Mouse (Mus musculus) left cerebral cortex, adult 8-10 months (tissue): ENCODE measurements around the gene Gjd3. TPM values are rescaled to one million over a fixed set of nuclear protein-coding genes. Genes with fewer than 3 reads are reported as not detected.
A peak's percentile ranks its signal among the peaks of the same experiment; 100 is the strongest.

Experiments used
- DNase-seq, 2 experiments: peaks; one replicate each; pipeline ENCODE4 v3.0.0; 2022; ENCODE audit warnings: low spot score in 2 of 2
- total RNA-seq, 4 experiments: library from RNA; stranded (reverse); gene quantifications; 2 replicates each; pipeline ENCODE4 v1.2.4; 2022

Gjd3 gene
- total RNA-seq, 4 experiments from 2014 or later, result 1.2 to 1.8 (median 1.4) TPM

DNA sequence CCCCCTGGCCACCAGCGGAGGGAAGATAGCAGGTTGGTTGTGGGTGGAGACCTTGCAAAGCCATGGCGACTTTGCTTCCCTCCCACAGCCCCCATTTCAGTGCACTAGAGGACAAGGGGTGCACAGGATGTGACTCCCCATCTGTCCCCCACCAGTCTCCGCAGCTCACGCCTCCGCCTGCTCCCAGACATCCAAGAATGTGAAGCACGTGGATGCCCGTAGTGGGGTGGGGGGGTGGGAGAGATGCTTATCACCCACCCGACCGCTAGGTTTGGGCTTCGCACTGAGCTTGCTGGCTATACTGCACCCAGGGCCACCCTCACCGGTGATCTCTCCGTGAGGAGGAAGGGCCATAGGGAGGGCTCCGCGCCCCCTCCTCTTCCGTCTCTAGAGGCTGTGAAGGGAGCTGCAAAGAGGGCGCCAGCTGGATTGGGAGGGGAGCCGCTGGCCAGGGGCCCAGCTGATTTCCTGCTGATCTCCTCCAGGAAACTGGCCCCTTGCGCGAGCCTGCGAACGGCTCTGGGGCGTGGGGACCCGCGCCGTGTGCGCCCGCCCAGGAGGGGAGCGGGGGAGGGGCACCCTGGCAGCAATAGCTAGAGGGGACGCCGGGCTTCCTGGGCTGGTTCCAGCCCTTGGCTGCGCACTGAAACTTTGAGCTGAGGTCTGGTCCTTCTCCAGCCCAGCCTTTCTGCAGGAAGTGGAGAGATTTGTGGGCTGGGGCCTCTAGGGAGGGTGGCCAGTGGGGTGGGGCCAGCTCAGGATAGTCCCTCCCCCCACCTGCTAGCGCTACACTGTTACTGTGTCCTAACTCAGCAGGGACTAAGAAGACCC is 19.4 kb downstream of the Gjd3 start:
- no peak for DNase-seq

DNA sequence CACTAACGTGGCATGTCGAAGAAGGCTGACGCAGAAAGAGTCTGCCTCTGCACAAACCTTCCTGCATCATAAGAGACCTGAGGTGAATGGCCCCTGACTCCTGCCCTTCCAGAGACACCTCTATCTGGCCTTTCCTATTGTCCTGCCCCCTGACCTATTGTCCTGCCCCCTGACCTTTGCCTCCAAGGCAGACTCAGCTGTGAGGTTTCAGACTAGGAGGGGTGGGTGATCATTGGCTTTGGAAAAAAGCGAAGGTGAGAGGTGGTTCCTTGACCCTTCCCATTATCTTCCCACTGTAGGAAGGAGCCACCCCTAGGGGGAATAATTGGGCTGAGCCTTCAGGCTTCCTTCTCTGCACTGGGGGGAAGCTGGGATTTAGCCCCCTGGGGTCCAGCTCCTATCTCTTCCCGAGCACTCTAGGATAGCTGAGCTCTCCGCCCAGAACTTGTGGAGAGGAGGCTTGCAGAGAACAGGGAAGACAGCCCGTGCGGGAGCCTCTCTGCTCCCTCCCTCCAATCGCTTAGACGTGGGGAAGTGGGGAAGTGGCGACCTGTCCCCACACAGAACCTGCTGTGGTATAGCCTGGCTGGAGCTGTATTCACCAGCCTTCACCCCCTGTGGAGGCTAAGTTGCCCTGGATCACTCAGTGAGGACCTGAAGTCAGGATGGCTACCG is 20.3 kb downstream of the Gjd3 start:
- DNase-seq, result no peak

DNA sequence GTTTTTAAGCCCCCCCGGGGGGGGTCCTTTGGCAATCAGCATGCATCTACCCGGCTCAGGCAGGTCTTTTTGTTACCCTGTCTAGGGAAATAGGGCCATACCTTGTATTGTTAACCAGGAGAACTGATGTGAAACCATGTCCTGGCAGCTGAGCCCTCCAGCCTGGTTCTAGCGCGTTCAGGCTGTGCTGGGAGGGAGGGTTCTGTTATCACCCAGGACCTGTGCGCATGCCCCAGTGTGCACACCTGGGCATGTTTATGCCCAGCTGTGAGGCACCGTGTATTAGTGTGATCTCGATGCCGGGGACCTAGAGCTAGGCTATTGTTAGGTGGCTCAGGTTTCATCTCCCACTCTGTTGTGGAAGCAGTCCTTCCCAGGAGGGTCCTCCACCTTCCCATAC is 21.1 kb downstream of the Gjd3 start:
- no peak for DNase-seq

DNA sequence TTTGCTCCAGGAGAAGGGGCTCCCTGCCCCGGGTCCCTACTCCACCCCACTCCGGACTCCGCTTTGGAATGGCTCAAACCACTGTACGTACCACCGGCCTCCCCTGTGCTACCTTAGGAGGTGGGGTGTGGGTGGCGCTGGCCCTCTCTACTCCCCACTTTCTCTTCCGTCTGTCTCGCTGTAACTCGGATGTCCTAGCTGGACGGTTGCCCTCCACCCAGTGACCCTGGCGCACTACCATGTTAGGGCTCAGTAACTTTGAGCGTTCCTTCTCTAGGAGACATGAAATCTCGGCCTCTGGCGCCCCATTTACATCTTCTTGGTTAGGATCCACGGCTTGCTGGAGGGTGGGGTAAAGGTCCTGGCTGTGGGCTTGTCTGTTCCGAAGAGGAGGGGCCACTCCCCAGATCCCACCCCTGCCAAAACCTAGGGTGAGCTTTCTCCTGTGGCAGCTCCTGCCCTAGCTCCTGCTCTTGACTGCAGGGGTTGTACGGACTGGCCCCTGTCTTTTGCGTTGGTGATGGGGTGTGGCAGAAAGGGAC is 21.7 kb downstream of the Gjd3 start:
- DNase-seq, result no peak

DNA sequence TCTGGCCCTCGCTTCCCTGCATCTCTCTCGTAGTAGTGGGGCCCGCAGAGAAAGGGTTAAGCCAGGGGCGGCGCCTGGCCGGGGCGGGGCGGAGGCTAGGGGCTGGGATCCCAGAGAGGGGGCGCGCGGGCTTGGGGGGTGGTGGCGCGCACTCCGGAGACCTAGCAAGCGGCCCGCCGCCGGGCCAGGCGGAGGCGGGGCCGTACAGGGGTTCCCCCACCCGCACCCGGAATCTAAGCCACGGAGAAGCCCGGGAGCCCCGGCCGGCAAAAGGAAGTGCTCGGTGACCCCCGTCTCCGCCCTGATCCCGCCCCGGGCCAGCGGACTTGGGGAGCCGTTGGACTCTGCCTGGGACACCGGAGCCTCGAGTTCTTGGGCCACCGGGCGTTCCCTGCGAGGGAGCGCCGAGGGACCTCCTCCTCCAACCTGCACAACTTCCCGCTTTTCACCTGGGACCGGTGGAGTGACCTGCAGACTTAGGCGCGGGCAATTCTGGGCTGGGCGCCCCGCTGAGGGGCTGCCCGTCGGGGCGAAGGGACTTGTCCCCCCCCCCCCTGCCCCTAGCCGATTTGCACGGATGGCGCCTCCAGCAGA is 22.4 kb downstream of the Gjd3 start:
- no peak for DNase-seq

DNA sequence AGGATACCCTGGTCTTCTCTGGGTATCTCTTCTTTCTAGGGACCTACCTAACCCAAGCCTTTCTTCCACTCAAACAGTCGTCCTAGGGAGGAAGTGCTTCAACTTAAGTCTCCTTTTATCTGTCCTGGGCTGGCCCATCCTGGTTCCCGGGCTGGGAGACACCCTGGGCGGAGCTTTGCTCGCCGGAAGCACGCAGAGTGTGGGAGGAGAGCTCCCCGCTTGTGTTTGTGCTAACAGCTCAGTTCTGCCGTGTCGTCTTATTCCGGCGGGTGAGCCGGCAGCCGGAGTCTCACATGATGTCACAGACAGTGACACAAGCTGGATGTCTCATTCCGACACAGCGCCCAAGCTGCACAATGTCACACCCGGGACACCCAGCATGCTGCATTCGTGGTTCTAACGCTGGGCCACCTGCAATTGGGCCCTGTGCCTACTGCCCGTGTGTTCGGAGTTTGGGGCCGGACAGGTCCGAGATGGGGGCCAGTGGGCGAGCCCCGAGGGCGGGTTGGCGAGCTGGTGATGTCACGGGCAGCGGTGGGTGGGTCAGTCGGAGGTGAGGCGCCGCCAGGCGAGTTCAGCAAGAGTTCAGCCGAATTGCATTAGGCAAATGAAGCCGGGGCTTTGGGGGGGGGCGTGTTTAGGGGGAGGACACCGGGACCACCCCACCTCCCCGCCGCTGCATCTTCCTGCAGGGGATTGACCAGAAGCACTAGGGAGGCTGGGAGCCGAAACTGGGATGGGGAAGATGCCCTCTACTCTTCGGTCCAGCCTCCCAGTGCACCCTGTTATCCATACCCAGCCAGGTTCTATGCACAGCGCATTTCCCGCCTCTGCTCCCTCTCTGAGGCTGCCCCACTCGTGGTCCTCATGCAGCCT is 23.1 kb downstream of the Gjd3 start:
- no peak for DNase-seq

DNA sequence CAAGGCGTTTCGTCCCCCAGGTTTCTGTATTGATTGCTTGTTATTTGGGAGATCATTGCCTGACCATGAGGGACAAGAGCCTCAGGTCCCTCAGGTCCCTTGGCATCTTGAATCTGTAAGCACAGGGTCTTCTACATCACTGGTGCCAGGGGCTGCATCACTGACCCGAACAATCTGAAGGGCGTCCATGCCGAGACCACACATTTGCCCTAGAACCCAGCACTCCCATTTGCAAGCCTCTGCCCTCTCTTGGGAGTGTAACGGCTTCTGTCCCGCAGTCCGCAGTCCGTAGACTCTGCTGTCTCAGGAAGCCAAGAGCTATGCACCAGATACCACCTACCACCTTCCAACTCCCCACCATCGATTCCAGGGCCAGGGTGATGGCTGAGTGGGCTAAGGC is 26.5 kb downstream of the Gjd3 start:
- DNase-seq, result no peak

DNA sequence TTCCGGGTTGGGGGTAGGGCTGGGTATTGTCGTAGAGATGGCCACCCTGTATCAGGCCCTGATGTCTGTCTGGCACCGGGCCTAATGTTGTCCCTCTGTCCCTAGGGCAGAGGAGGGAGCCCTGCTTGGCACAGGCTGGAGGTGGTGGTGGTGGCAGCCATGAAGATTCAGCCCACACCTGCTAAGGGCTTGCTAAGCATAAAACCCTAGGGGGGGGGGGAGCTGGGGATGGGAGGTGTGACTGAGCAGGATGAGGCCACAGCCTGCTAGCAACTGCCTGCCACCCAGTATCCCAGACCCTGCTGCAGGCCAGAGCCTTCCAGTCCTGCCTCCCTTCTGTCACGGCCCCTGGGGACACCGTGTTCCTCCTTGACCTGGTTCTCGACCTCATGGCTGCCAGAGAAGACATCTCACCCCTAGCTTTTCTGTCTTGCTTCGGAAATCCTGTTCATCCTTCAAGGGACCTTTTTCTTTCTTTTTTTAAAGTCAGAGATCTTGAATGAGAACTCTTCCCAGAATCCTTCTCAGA is 27.0 kb downstream of the Gjd3 start:
- no peak for DNase-seq

DNA sequence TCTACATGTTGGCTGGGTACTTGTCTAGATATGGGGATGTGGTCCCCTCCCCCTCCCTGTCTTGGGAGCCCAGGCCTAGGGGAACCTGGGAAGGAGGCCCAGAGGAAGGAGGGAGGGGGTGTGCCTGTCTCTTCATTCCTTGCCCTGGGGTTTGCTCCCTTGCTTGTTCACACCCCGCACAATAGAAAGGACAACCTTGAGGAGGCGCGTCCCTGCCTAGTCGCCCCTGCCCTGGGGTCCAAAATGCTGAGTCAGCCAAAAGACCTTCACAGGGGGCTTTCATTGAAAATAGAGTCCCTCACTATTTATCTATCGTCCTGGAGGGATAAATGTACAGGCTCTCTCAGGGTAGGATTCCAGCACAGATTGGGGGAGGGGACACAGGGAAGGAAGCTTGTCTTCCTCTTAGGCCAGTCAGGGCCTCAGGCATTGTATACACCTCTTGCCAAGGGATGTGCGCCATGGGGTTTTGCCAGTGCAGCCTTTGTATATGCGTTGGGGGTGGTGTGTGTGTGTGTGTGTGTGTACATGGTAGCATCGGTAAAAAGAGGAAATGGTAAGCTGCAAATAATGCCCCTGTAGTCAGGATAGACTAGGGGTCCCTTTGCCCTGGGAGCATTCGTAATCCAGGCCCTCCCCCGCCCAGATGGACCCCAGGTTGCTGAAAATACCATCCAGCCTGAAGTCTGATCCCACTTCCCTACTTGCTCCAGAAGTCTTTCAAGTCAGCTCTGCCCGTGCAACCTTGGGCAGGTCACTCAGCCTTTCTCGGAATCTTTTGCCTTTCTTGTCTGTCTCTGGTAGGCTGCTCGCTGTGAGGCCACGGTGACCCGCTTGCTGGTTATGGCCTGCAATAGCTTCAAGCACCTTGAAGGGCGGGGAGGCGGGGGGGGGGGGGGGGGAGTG is 27.8 kb downstream of the Gjd3 start:
- DNase-seq, result peak in 1 of 2 experiments; percentile 12

DNA sequence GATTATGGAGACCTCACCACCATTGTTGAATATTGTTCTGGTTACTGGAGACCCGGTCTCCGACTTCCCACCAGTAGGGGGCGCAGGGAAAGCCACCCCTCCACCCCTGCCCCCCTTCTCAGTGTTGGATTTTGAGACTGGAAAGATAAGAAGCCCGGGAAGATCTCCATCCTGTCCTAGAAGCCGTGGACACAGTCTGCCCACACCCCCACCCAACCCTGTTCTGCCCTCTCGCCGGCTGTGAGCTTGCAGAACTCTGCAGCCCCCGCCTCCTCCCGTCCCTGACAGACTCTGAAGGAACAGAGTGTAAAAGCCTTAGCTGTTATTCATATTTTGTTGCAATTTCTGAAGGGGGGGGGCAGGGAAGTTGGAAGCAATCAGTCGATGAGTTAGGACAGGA is 28.4 kb downstream of the Gjd3 start:
- no peak for DNase-seq

DNA sequence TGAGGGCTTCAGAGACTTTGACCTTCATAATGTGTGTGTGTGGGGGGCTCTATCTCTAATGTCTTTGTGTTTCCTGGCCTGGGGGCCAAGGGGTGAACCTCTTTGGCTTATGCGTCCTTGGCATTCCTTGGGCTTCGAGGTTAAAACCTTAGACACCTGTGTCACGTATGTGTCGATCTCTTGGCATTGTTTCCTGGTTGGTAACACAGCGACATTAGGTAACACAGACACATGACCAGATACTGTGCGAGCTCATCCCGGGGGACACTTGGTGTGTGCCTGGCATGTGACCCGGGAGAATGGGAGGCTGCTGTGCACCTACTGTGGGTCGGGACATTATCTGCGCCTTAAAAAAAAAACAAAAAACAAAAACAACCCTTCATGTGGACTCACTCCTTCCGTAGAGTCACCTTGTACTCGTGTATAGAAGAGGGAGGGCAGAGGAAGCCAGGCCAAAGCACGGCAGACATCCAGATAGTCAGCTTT is 28.9 kb downstream of the Gjd3 start:
- DNase-seq, result no peak

DNA sequence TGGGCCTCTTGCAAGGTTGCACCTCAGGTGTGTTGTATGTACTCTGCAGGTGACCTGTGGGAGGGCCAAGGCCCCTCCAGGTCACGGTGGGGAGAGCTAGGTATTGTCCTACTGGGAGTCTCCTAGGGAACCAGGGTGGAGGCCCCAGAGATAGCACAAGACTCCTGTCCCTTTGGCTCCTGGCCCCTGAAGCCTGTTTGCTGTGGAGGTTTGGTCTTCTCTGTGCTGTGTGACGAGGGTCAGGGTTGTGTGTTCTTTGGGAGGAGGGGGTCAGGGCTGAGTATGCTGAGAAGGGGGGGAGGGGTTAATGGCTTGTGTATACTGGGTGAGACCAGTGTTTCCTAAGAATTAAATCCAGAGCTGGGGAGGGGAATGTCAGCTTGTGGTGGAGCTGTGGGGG is 29.5 kb downstream of the Gjd3 start:
- no peak for DNase-seq

DNA sequence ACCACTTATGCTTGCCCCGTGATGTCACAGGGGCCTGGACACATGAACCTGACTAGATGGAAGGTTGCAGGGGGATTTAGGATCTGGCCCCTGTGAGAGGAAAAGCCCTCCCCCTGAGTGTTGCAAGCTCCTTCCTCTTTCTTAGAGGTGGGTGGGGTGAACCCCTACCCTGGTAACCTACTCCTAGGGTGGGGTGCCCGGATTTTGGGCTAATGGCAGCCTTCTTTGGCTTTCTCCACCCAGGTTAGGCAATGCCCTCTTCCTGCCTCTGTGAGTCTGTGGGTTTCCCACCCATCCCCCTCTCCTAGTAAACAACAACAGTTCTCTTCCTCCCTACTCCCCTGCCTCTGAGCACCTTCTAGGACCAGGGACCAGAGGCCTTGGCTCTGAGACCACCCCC is 30.1 kb downstream of the Gjd3 start:
- no peak for DNase-seq

DNA sequence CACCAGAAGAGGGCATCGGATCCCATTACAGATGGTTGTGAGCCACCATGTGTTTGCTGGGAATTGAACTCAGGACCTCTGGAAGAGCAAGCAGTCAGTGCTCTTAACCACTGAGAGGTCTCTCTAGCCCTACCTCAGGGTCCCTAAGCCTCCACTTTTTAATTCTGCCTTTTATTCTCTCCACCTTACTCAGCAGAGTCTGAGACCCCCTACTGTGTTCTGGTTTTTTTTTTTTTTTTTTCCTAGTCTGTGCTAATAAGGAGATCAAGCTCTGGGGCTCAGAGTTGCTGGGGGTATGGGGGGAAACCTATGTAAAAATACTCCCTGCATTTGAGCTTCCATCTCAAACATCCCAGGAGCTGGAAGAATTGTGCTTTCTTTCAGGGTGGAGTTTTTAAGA is 30.7 kb downstream of the Gjd3 start:
- no peak for DNase-seq

DNA sequence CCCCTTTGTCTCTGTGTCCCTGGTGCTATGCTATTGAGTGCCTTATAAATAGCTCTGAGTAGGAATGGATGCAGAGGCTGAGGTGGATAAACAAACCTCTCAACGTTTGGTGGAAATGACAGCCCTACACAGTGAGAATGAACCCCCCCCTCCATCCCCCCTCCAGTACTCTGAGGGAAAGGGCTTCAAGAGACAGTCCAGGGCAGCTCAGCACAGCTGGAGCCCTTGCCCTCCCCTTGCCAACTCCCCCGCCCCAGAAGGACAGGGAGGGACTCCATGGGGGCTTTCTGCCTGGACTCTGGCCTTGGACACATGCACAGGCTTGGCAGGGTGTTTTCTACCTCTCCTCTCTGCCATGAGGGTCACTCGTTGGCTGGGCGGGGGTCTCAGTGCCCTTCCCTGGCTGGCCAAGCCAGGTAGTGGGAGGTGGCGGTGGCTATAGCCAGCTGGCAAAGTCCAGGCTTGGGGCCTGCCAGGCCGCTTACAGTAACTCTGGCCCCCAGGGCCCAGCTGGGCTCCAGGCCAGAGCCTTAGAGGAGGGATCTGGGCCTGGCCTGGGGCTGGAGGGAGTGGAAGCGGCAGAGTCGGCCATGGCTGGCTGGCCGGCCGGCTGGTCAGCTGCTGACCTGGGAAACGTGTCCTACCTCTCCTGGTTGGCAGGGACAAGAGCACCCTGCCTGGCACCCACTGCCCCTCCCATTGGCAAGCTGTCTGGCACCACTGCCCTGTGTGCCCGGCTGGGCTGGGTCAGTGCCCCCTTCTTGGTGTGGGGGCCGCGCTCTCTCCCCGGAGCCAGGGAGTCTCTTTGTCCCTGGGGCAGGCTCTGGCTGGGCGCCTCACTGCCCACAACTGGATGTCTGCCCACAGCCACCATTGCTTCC is 31.6 kb downstream of the Gjd3 start:
- no peak for DNase-seq

DNA sequence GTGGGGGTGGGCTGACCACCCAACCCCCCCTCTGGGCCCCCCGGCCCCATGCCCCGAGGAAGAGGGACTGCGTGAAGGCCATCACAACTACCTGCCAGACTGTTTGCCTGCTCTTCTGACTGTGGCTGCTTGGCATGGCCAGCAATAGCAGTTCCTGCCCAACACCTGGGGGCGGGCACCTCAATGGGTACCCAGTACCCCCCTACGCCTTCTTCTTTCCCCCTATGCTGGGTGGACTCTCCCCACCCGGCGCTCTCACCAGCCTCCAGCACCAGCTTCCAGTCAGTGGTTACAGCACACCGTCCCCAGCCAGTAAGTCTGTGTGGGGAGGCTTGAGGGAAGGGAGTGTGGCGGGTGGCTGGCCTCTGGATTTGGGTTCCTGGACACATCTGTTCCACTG is 32.3 kb downstream of the Gjd3 start:
- no peak for DNase-seq

DNA sequence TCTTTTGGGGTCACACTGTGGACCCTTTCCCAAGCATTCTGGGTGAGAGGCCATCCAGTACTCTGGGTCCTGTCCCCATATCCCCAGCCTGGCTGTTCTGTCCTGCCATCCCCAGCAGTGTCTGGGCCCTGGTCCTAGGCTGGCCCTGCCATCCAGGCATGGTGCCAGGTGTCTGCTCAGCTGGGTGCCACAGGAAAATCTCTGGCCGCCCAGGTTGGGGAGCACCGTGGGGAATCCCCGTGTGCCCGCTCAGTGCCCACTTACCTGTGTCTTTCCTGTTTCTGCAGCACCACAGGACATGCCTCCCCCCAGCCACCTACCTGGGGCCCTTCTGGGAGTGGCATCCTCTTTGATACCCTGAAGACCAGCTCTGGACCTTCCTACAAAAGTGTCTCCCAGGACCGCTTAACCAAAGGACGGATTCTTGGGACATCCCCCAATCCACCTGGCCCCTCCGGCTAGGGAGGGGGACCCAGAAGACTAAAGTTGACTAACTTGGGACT is 32.8 kb downstream of the Gjd3 start:
- no peak for DNase-seq

DNA sequence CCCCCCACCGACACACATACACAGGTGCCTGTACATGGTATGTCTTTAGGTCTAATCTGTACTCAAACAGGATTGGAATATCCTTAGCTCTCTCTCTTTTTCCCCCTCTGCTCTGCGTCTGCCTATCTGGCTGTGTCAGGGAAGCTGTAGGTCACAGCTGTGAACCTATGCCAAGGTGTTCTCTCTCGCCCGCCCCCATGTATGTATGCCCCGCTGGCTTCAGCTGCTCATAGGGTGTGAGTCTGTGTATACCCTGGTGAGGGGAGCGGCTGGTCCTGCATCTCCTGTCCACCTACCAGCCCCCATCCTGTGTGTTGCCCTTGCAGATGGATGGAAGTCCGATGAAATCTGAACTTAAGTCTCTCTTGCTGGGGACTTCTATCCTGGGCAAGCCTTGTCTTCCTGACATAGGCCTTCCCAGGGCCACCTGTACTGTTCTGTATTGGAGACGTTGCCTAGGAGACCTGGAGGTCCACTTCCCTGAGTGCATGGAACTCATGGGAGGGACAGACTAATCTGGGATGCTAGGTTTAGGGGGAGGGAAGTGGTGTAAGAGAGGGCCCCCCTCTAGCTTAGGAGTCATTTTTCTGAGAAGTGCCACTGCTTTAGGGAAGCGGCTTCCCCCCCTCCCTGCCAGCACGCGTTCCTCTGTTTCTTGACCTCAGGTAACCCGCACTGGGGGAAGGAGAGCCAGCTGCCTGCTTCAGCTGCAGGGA is 33.4 kb downstream of the Gjd3 start:
- DNase-seq, result no peak
